Mouse (Mus musculus): ENCODE measurements around the gene Gm15319. TPM values are rescaled to one million over a fixed set of nuclear protein-coding genes. Genes with fewer than 3 reads are reported as not detected.
"Not testable (repeated sequence)": the region's sequence is repeated elsewhere in the genome, so short reads cannot be mapped to it uniquely, and the experiment has no call there.

Gene Gm15319
- 0.15 TPM in 1 of 2 replicates, not detected in the other for polyA plus RNA-seq (2015; fragmentation: Nextera tagmentation; extraction: Ambion mirVana)

DNA sequence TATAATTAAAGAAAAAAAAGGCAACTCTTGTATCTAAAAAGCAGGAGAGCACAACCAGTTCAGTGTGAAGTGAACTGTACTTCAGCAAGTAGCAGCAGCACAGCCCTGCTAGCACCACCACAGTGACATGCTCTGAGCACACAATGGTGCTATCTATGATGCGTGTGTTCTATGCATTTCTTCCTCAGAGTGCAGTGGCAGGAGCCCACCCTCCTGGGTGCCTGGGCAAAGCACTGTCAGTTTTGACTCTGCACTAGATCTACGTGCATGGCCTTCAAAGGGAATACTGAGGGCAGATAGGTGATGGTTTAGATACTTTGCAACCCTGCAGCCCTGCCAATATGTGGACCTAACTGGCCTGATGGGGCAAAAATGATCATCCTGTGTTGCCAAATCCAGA lies at the start of gene Gm15319:
Gm15319 (minus strand) TSS at position 101 of the 400 bp plus-strand sequence.
- H3K27me3 ChIP-seq (replicated peaks; ENCODE audit: control insufficient read depth, insufficient read depth, low read length); H3K36me3 ChIP-seq (ENCODE audit: control insufficient read depth, insufficient read depth); H3K4me2 ChIP-seq (ENCODE audit: low read length); ATAC-seq; H3K9me3 ChIP-seq (ENCODE audit: control insufficient read depth, low read length); H3K4me3 ChIP-seq (replicated peaks; ENCODE audit: low read length); H3K9ac ChIP-seq (replicated peaks; ENCODE audit: low read depth, low read length); H3K4me1 ChIP-seq (replicated peaks; ENCODE audit: control insufficient read depth, insufficient read depth, low read length); H3K27ac ChIP-seq (ENCODE audit: low read length): not testable (repeated sequence)
- no CpG with 5 or more reads among the region's 2 CpGs for WGBS

DNA sequence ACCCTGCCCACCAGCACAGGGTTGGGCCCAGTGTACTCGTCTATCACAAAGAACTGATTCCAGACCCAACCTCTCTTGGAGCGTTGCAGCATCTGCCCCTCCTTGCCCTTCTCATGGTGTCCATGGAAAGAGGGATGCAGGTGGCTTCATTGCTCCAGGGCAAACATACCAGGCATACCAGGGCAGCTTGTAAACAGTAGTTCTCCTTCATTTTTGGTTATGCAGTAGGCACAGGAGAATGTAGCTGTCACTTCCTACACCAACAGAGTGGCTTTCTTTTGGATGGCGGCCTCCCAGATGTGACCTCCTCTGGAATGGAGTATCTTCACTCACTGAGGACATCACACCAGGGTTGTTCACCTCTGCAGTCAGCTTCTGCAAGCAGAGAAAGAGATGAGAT lies 47.3 kb upstream of the Gm15319 start:
- H3K4me1 ChIP-seq (replicated peaks; ENCODE audit: control insufficient read depth, insufficient read depth, low read length); H3K27ac ChIP-seq (ENCODE audit: low read length); H3K27me3 ChIP-seq (replicated peaks; ENCODE audit: control insufficient read depth, insufficient read depth, low read length); H3K36me3 ChIP-seq (ENCODE audit: control insufficient read depth, insufficient read depth); H3K9me3 ChIP-seq (ENCODE audit: control insufficient read depth, low read length); H3K9ac ChIP-seq (replicated peaks; ENCODE audit: low read depth, low read length); H3K4me3 ChIP-seq (replicated peaks; ENCODE audit: low read length); ATAC-seq; H3K4me2 ChIP-seq (ENCODE audit: low read length): not testable (repeated sequence)
- no CpG with 5 or more reads among the region's 3 CpGs for WGBS

GRCm38 (mm10) chr8:20408441-20409030 lies 45.5 kb upstream of the Gm15319 start:
- not testable (repeated sequence) for H3K27ac ChIP-seq (ENCODE audit: low read length); H3K27me3 ChIP-seq (replicated peaks; ENCODE audit: control insufficient read depth, insufficient read depth, low read length); H3K4me2 ChIP-seq (ENCODE audit: low read length); H3K9ac ChIP-seq (replicated peaks; ENCODE audit: low read depth, low read length); H3K36me3 ChIP-seq (ENCODE audit: control insufficient read depth, insufficient read depth); H3K4me1 ChIP-seq (replicated peaks; ENCODE audit: control insufficient read depth, insufficient read depth, low read length); ATAC-seq; H3K4me3 ChIP-seq (replicated peaks; ENCODE audit: low read length); H3K9me3 ChIP-seq (ENCODE audit: control insufficient read depth, low read length)
- 92% methylated on average over 7 of the region's 8 CpGs for WGBS

DNA sequence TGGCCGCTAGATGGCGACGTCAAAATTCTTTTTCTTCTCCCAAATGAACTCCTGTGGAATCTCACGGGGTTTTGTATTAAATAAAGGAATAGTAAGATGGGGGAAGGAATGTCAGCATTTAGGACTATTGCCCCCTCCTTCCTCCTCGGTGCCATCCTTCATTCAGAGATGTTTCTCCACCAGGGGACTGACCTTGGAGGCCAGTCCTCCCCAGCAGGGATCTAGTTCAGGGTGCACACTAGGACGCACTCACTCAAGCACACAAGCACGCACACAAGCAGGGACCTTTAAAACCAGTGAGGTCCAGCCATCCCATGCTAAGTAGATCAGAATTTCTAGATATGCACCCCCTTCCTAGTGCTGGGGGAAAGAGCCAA lies 26.3 kb upstream of the Gm15319 start:
- H3K27ac ChIP-seq (ENCODE audit: low read length); H3K9me3 ChIP-seq (ENCODE audit: control insufficient read depth, low read length); H3K4me3 ChIP-seq (replicated peaks; ENCODE audit: low read length); H3K4me1 ChIP-seq (replicated peaks; ENCODE audit: control insufficient read depth, insufficient read depth, low read length); H3K36me3 ChIP-seq (ENCODE audit: control insufficient read depth, insufficient read depth); H3K9ac ChIP-seq (replicated peaks; ENCODE audit: low read depth, low read length); H3K27me3 ChIP-seq (replicated peaks; ENCODE audit: control insufficient read depth, insufficient read depth, low read length); H3K4me2 ChIP-seq (ENCODE audit: low read length): not testable (repeated sequence)
- 20% methylated on average over 2 of the region's 7 CpGs for WGBS
- peak; percentile 57 for ATAC-seq

DNA sequence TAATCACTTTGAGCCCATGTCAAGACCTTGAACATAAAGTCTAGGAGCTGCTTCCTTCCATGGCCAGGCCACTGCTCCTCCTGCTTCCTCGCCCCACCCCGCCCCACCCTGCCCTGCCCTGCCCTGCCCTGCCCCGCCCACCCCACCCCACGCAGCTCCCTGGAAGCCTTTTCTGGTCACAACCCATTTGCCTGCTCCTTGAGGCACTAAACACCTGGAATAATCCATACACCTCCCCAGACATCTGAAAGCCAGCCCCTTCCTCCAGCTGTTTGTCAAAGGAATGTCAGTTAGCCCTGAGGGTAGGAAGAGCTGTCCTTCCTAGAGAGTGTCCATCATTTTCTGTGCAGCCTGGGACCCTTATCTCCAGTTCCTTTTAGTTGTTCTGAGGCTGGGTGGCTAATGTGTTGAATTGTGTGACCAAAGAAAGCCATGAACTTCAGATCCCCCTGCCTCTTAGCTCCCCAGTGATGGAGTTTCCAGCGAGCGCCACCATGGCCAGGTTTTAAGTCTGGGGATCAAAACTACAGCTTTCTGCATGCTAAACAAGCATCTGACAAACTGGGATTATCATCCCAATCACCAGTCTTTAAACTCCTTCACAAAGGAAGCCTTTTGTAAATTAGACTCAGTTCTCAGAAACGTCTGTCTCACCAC lies 25.8 kb upstream of the Gm15319 start:
- H3K36me3 ChIP-seq (ENCODE audit: control insufficient read depth, insufficient read depth); H3K4me1 ChIP-seq (replicated peaks; ENCODE audit: control insufficient read depth, insufficient read depth, low read length); H3K27ac ChIP-seq (ENCODE audit: low read length); H3K27me3 ChIP-seq (replicated peaks; ENCODE audit: control insufficient read depth, insufficient read depth, low read length); H3K9me3 ChIP-seq (ENCODE audit: control insufficient read depth, low read length); H3K4me3 ChIP-seq (replicated peaks; ENCODE audit: low read length); H3K4me2 ChIP-seq (ENCODE audit: low read length); H3K9ac ChIP-seq (replicated peaks; ENCODE audit: low read depth, low read length): not testable (repeated sequence)
- WGBS = 80% methylated on average over 1 of the region's 7 CpGs
- peak; percentile 69 for ATAC-seq

GRCm38 (mm10) chr8:20387121-20387794 lies 24.2 kb upstream of the Gm15319 start:
- not testable (repeated sequence) for H3K4me2 ChIP-seq (ENCODE audit: low read length); H3K27me3 ChIP-seq (replicated peaks; ENCODE audit: control insufficient read depth, insufficient read depth, low read length); H3K27ac ChIP-seq (ENCODE audit: low read length); H3K4me3 ChIP-seq (replicated peaks; ENCODE audit: low read length); H3K9me3 ChIP-seq (ENCODE audit: control insufficient read depth, low read length); H3K4me1 ChIP-seq (replicated peaks; ENCODE audit: control insufficient read depth, insufficient read depth, low read length); H3K9ac ChIP-seq (replicated peaks; ENCODE audit: low read depth, low read length); H3K36me3 ChIP-seq (ENCODE audit: control insufficient read depth, insufficient read depth); ATAC-seq
- 89% methylated on average over 2 of the region's 8 CpGs for WGBS

- WGBS = no CpG with 5 or more reads among the region's 2 CpGs
- H3K4me3 ChIP-seq (replicated peaks; ENCODE audit: low read length); H3K27ac ChIP-seq (ENCODE audit: low read length); H3K9ac ChIP-seq (replicated peaks; ENCODE audit: low read depth, low read length); H3K4me2 ChIP-seq (ENCODE audit: low read length); H3K4me1 ChIP-seq (replicated peaks; ENCODE audit: control insufficient read depth, insufficient read depth, low read length); H3K9me3 ChIP-seq (ENCODE audit: control insufficient read depth, low read length); H3K36me3 ChIP-seq (ENCODE audit: control insufficient read depth, insufficient read depth); ATAC-seq; H3K27me3 ChIP-seq (replicated peaks; ENCODE audit: control insufficient read depth, insufficient read depth, low read length): not testable (repeated sequence)
Measured at GRCm38 (mm10) chr8:20384990-20385389, 22.0 kb upstream of the Gm15319 start.

DNA sequence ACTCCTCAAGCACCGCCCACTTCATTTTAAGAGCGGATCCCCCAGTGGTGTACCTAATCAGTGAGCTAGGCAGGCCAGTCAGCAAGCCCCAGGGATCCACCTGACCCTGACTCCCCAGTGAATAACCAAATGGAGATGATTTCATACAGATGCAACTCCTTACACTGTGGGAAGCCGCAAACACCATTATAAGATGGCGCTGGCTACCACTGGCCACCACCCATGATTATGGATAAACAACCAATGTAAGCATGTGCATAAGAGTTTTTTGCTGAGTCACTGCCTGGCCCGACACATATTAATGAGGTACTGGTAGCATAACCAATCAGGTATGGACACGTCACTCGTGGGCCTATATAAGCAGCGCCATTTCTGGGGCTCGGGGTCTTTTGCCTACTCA lies 21.1 kb upstream of the Gm15319 start:
- not testable (repeated sequence) for H3K9ac ChIP-seq (replicated peaks; ENCODE audit: low read depth, low read length); H3K4me3 ChIP-seq (replicated peaks; ENCODE audit: low read length); H3K27me3 ChIP-seq (replicated peaks; ENCODE audit: control insufficient read depth, insufficient read depth, low read length); H3K27ac ChIP-seq (ENCODE audit: low read length); H3K36me3 ChIP-seq (ENCODE audit: control insufficient read depth, insufficient read depth); H3K9me3 ChIP-seq (ENCODE audit: control insufficient read depth, low read length); H3K4me2 ChIP-seq (ENCODE audit: low read length); H3K4me1 ChIP-seq (replicated peaks; ENCODE audit: control insufficient read depth, insufficient read depth, low read length); ATAC-seq
- WGBS = 97% methylated on average over 7 of the region's 9 CpGs

DNA sequence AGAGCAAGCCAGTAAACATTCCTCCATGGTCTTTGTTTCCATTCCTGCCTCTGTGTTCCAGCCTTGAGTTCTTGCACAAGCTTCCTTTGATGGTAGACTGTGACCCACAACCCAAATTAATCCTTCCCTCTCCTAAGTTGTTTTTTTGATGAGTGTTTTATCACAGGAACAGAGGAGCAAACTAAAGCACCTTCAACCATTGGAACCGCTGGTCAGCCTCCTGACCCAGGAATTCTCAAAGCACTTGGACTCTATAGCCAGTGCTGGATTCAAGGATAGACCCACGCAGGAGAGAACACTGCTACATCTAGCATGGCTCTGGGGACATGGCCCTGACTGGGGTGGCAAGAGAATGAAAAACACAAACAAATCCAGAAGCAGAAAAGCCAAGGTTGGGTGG lies 19.1 kb upstream of the Gm15319 start:
- not testable (repeated sequence) for H3K9me3 ChIP-seq (ENCODE audit: control insufficient read depth, low read length); H3K9ac ChIP-seq (replicated peaks; ENCODE audit: low read depth, low read length); H3K27me3 ChIP-seq (replicated peaks; ENCODE audit: control insufficient read depth, insufficient read depth, low read length); H3K4me1 ChIP-seq (replicated peaks; ENCODE audit: control insufficient read depth, insufficient read depth, low read length); H3K4me3 ChIP-seq (replicated peaks; ENCODE audit: low read length); H3K36me3 ChIP-seq (ENCODE audit: control insufficient read depth, insufficient read depth); H3K27ac ChIP-seq (ENCODE audit: low read length); H3K4me2 ChIP-seq (ENCODE audit: low read length); ATAC-seq
- WGBS = 74% methylated on average over 2 of the region's 2 CpGs

Data from forebrain, embryonic 16.5 days (tissue).